Mouse (Mus musculus) olfactory bulb, adult 2 months (tissue): ENCODE measurements around the gene Cyb5d1.

Experiments
- CTCF ChIP-seq: fragments of 200-500 bp; IDR thresholded peaks from 2 replicates; pipeline ENCODE4 v1.5.1; 2012; ENCODE audit warnings: low read depth, mild to moderate bottlenecking, low read length, moderate library complexity; ENCODE audit not compliant: insufficient read depth
- POLR2A ChIP-seq: fragments of 200-500 bp; IDR thresholded peaks from 2 replicates; pipeline ENCODE4 v1.6.1; 2012; ENCODE audit warnings: mild to moderate bottlenecking, low read depth, low read length, moderate library complexity; ENCODE audit not compliant: insufficient read depth

DNA sequence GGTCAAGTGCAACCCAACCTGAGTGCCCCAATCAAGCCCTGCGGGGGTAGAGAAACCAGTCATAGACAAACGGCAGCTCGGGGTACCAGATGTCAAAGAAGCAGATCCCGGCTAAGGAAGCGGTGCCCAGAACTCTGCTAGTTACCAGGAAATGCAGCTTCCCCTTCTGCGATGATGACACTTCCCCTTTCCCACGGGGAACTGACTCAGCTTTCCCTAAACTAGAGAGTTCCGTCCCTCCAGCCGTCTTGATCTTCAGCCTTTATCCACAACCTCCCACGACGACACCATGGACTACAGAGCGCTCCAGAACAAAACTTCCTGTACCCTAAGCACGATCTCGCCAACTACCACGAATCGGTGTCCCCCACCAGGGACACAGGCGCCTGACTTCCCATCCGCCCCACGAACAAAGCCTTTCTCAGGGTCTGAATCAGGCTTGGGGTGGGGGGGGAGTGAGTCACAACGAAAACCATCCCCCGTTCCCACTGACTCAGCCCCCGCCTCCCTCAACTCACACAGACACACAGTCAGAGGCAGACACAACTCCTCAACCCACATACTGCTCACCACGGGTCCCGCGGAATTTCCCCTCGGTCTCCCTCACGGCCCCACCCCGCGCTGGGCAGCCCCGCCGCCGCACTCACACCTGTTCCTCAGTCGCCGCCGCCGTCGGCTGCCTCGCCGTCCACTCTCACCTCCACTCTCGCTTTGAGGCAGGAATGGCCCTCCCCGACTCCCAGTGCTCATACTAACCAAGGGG lies 15.1 kb upstream of the Cyb5d1 start:
- TF ChIP-seq CTCF (no peak), POLR2A (peak; percentile 15; the same call in 1 of the 2 replicates)
